Mouse (Mus musculus) limb, embryonic 11.5 days (tissue): ENCODE measurements around the gene Iqgap2. TPM values are rescaled to one million over a fixed set of nuclear protein-coding genes. Genes with fewer than 3 reads are reported as not detected.

Source experiments
- ATAC-seq: fragments of 200-750 bp; cut with Nextera tagmentation; 2 replicates; pipeline ENCODE4 v1.8.0; 2017; ENCODE audit warnings: low read depth; ENCODE audit not compliant: insufficient number of reproducible peaks, low FRiP score, low TSS enrichment
- DNase-seq: peaks from one replicate; pipeline ENCODE4 v3.0.0-alpha.2; 2015; ENCODE audit warnings: low spot score
- H3K27ac ChIP-seq: fragments of 300-500 bp; sonication (generic); replicated peaks from 2 replicates; pipeline ENCODE4 v1.5.1; 2014; ENCODE audit warnings: low read depth, mild to moderate bottlenecking, low read length
- H3K27me3 ChIP-seq: fragments of 300-500 bp; sonication (generic); 2 replicates; pipeline ENCODE4 v1.6.1; 2014; ENCODE audit warnings: mild to moderate bottlenecking, low read length, mixed read lengths; ENCODE audit not compliant: control insufficient read depth, insufficient read depth
- H3K36me3 ChIP-seq: fragments of 300-500 bp; sonication (generic); 2 replicates; pipeline ENCODE4 v1.6.1; 2014; ENCODE audit warnings: mild to moderate bottlenecking, low read length, moderate library complexity, mixed read lengths; ENCODE audit not compliant: control insufficient read depth, insufficient read depth
- H3K4me1 ChIP-seq: fragments of 300-500 bp; sonication (generic); 2 replicates; pipeline ENCODE4 v1.6.1; 2014; ENCODE audit warnings: low read length, mixed read lengths; ENCODE audit not compliant: control insufficient read depth, insufficient read depth
- H3K4me2 ChIP-seq: fragments of 300-500 bp; sonication (generic); 2 replicates; pipeline ENCODE4 v1.6.1; 2014; ENCODE audit warnings: low read depth, mild to moderate bottlenecking, moderate library complexity; ENCODE audit not compliant: severe bottlenecking
- H3K4me3 ChIP-seq: fragments of 300-500 bp; sonication (generic); 2 replicates; pipeline ENCODE4 v1.5.1; 2014; ENCODE audit warnings: low read depth, low read length
- H3K9ac ChIP-seq: fragments of 300-500 bp; sonication (generic); 2 replicates; pipeline ENCODE4 v1.6.1; 2014; ENCODE audit warnings: mild to moderate bottlenecking, low read length
- H3K9me3 ChIP-seq: fragments of 300-500 bp; sonication (generic); 2 replicates; pipeline ENCODE4 v1.6.1; 2016; ENCODE audit warnings: low read length; ENCODE audit not compliant: control insufficient read depth
- WGBS: fragments of 180-500 bp; shearing (Covaris S2); extraction: QIAGEN DNeasy Blood & Tissue Kit; methylation state at CpG from one replicate; pipeline ENCODE4 v1.1.7; 2014; 5-methylcytosine and 5-hydroxymethylcytosine counted together
- polyA plus RNA-seq: library from polyadenylated mRNA; unstranded; fragments of >200 nt; fragmentation: Nextera tagmentation; extraction: Ambion mirVana; gene quantifications from 2 replicates; pipeline ENCODE4 v1.2.1, GENCODE M21; 2014

Iqgap2 gene
- polyA plus RNA-seq, 1 experiment from 2014 or later: 15.3 TPM

GRCm38 (mm10) chr13:95671108-95671897 is 220.4 kb downstream of the Iqgap2 start:
- no peak for ATAC-seq
- no peak overlapping the region for H3K4me2 ChIP-seq
- H3K9ac ChIP-seq: no peak overlapping the region
- no peaks in the 10 kb centered on the region for H3K9me3 ChIP-seq
- no peaks in the 10 kb centered on the region for H3K36me3 ChIP-seq
- H3K4me1 ChIP-seq: no peaks in the 10 kb centered on the region
- WGBS: 78% methylated on average over 9 of the region's 9 CpGs
- H3K4me3 ChIP-seq: no peak overlapping the region
- H3K27ac ChIP-seq: 0 out of 2 replicates have a peak overlapping the region, but pooled peaks have one; percentile 14
- H3K27me3 ChIP-seq: no peaks in the 10 kb centered on the region
- no peak for DNase-seq

GRCm38 (mm10) chr13:95670534-95670933 is 221.2 kb downstream of the Iqgap2 start:
- Histone ChIP-seq H3K27me3 (no peaks in the 10 kb centered on the region), H3K4me3 (no peak overlapping the region), H3K9ac (no peak overlapping the region), H3K27ac (no peak overlapping the region), H3K9me3 (no peaks in the 10 kb centered on the region), H3K4me2 (no peak overlapping the region), H3K4me1 (no peaks in the 10 kb centered on the region), H3K36me3 (no peaks in the 10 kb centered on the region)
- WGBS: 88% methylated on average over 5 of the region's 5 CpGs
- ATAC-seq (no peak), DNase-seq (no peak)

DNA sequence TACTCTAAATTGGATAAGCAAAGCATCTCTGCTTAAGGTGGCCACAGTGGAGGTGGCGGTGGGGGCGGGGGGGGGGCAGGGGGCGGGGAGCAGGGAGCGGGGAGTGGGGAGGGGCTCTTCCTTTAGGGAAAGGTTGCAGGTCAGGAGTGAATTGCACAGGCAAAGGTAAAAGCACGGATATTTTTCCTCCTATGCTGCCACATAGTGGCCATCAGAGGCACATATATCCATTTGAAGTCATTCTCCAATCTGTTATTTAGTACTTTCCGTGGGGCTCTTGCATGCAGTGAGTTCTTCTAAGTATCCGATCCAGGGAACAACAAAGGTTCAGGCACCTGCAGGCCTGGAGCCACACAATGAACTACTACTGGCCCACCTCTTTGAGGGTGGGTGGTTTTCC is 224.5 kb downstream of the Iqgap2 start:
- Histone ChIP-seq H3K9me3 (no peaks in the 10 kb centered on the region), H3K27me3 (no peaks in the 10 kb centered on the region), H3K4me2 (no peak overlapping the region), H3K36me3 (peaks cover 5% of the 10 kb centered on the region), H3K27ac (no peak overlapping the region), H3K4me1 (no peaks in the 10 kb centered on the region), H3K9ac (no peak overlapping the region), H3K4me3 (no peak overlapping the region)
- ATAC-seq: no peak
- no peak for DNase-seq
- 20% methylated on average over 7 of the region's 7 CpGs for WGBS

GRCm38 (mm10) chr13:95665644-95666356 is 225.9 kb downstream of the Iqgap2 start:
- no peaks in the 10 kb centered on the region for H3K4me1 ChIP-seq
- ATAC-seq: no peak
- H3K4me3 ChIP-seq: no peak overlapping the region
- no peaks in the 10 kb centered on the region for H3K9me3 ChIP-seq
- DNase-seq: no peak
- H3K27ac ChIP-seq: no peak overlapping the region
- no peak overlapping the region for H3K4me2 ChIP-seq
- H3K36me3 ChIP-seq: peaks cover 5% of the 10 kb centered on the region
- H3K27me3 ChIP-seq: no peaks in the 10 kb centered on the region
- 91% methylated on average over 13 of the region's 13 CpGs for WGBS
- no peak overlapping the region for H3K9ac ChIP-seq

GRCm38 (mm10) chr13:95663834-95664233 is 227.9 kb downstream of the Iqgap2 start:
- H3K27ac ChIP-seq: no peak overlapping the region
- no peaks in the 10 kb centered on the region for H3K9me3 ChIP-seq
- H3K27me3 ChIP-seq: no peaks in the 10 kb centered on the region
- peaks cover 5% of the 10 kb centered on the region for H3K36me3 ChIP-seq
- no peak overlapping the region for H3K9ac ChIP-seq
- DNase-seq (no peak), ATAC-seq (no peak)
- H3K4me1 ChIP-seq: no peaks in the 10 kb centered on the region
- no peak overlapping the region for H3K4me2 ChIP-seq
- no peak overlapping the region for H3K4me3 ChIP-seq
- 91% methylated on average over 4 of the region's 4 CpGs for WGBS

GRCm38 (mm10) chr13:95659432-95659831 is 232.3 kb downstream of the Iqgap2 start:
- Histone ChIP-seq H3K9me3 (no peaks in the 10 kb centered on the region), H3K9ac (no peak overlapping the region), H3K36me3 (peaks cover 5% of the 10 kb centered on the region), H3K4me1 (peaks cover 3% of the 10 kb centered on the region; the same call in 1 of the 2 replicates), H3K27ac (no peak overlapping the region), H3K4me3 (no peak overlapping the region), H3K27me3 (no peaks in the 10 kb centered on the region), H3K4me2 (no peak overlapping the region)
- ATAC-seq: no peak
- 85% methylated on average over 7 of the region's 7 CpGs for WGBS
- no peak for DNase-seq

DNA sequence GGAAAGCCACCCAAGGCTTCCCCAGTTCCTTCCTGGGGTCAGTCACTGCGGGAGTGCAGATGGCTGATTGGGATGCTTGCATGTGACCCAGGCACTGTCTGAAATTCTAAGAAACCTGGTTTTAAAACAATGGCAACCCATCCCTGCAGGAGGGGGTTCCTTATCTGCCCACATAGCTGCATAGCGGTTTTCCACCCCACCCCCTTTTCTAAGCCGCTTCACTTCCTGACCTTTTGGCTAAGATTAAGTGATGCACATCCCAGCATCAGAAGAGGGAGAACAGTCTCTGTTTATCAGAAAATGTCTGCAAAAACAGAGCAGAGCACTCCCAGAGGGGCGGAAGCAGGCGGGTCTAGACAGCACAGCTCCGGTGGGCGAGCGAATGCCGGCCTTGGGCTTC is 234.6 kb downstream of the Iqgap2 start:
- peaks cover 3% of the 10 kb centered on the region; the same call in 1 of the 2 replicates for H3K4me1 ChIP-seq
- DNase-seq (no peak), ATAC-seq (no peak)
- H3K9me3 ChIP-seq: no peaks in the 10 kb centered on the region
- 72% methylated on average over 9 of the region's 9 CpGs for WGBS
- no peak overlapping the region for H3K4me3 ChIP-seq
- H3K27me3 ChIP-seq: no peaks in the 10 kb centered on the region
- H3K4me2 ChIP-seq: no peak overlapping the region
- H3K27ac ChIP-seq: no peak overlapping the region
- H3K36me3 ChIP-seq: no peaks in the 10 kb centered on the region; the same call in 1 of the 2 replicates
- H3K9ac ChIP-seq: no peak overlapping the region

DNA sequence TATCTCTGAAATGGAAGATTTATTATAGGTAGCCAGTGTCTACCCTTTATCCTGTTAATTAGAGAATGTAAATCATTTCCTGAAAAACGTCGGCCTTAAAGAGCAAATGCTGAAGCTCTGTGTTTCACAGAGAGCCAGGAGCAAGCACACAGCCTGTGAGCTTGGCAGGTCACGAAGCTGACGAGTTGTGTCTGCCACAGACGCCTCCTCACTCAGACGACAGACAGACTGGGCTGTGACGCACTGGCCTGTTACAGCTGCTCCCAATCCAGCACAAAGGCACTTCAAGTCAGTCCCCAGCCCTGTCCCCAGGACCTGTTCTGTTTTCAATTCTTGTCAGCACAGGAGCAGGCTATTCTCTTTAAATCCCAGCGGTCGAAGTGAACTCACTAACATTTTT is 236.4 kb downstream of the Iqgap2 start:
- Histone ChIP-seq H3K27me3 (no peaks in the 10 kb centered on the region), H3K9ac (no peak overlapping the region), H3K4me1 (peaks cover 3% of the 10 kb centered on the region; the same call in 1 of the 2 replicates), H3K4me2 (no peak overlapping the region), H3K27ac (no peak overlapping the region), H3K4me3 (no peak overlapping the region), H3K36me3 (no peaks in the 10 kb centered on the region; the same call in 1 of the 2 replicates), H3K9me3 (no peaks in the 10 kb centered on the region)
- ATAC-seq (no peak), DNase-seq (peak; percentile 60)
- WGBS: 7% methylated on average over 9 of the region's 9 CpGs
